Mouse (Mus musculus): ENCODE data around the gene Rrad.

Gene Rrad
- long read RNA-seq, experiment 1, partial matches to known transcripts = 1 of 2 reads
- long read RNA-seq, experiment 1, other reads (novel, unspliced or antisense) = 0 of 2 reads
- long read RNA-seq, experiment 2, partial matches to known transcripts = 0 of 6 reads
- long read RNA-seq, experiment 2, other reads (novel, unspliced or antisense) = 2 of 6 reads

DNA sequence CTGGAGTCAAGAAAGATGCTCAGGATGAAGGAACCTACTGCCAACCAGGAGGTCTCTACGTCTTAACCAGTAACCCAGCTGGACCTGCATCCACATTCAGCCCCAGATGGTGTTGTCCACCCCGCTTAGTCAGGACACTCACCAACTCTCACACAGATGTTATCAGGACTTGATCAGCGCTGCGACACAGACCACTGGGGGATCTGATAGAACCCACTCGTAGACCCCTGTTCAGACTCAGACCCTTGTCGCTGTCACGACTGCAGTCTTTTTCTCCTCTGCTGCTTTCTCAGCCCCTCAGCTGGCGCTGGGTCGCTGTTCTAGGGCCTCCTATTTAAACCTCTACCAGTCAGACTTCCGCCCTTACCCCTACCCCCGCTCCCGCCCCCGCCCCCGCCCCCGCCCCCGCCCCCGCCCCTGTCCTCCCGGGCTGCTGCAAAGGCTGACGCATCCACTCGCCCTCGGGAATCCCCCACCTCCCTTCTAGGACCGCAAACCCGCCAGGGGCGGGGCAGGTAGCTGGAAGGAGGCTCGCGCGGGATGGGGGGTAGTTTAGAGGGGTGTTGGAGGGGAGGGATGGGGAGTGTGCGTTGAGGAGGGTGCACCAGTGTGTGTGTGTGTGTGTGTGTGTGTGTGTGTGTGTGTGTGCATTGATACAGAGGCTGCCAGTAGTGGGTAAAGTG, at the start of gene Rrad:
Rrad (minus strand) TSS at position 347 of the 683 bp plus-strand sequence.
- intact Hi-C loops (cut with DNase I) = no loop called here

DNA sequence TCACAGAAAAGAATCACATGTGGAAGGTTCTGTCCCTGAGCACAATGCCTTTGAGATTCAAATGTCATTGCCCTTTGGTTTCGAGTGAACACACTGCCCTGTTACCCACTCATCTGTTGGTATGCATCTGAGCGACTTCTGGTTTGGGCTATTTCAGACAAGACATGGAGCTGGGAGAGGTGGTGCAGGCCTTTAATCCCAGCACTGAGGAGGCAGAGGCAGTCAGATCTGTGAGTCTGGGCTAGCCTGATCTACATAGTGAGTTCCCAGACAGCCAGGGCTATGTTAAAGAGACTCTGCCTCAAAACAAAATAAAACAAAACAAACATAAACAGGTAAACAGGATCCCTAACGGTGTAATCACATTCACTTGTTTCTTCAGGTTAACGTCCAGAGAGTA, 24.5 kb upstream of the Rrad start:
- intact Hi-C loops (cut with DNase I) = loop anchor here (2.0 kb wide), 1 partner anchor 53 kb away; no protein-coding TSS in a partner anchor

DNA sequence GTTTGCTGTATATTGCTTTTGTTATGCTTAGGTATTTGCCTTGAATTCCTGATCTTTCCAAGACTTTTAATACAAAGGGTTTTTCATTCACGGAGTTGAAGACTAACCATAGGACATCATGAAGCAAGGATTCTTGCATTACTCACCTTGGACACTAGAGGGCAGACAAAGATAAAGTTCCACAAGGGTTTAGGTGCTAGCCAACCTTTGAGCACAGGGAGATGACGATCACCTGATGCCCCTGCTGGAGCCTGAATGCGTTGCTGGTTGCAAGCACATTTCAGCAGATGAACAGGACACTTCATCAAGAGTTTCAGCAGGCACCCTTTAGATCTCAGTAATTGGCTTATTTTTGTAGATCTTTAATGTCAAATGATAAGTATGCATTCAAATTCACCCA, 23.9 kb upstream of the Rrad start:
- intact Hi-C loops (cut with DNase I) = loop anchor here (2.0 kb wide), 1 partner anchor 52 kb away; no protein-coding TSS in a partner anchor

DNA sequence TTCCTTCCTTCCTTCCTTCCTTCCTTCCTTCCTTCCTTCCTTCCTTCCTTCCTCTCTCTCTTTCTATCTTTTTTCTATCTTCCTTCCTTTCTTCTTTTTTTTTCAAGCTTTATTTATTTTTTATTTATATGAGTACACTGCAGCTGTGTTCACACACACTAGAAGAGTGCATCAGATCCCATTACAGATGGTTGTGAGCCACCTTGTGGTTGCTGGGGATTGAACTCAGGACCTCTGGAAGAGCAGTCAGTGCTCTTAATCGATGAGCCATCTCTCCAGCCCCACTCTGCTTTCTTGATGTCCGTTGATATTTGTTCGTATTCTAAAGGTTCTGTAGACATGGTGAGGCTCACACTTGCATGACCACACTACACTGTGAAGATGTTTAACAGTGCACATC, 13.1 kb upstream of the Rrad start:
- intact Hi-C loops (cut with DNase I) = loop anchor here (1.0 kb wide), 1 partner anchor 42 kb away; no protein-coding TSS in a partner anchor

DNA sequence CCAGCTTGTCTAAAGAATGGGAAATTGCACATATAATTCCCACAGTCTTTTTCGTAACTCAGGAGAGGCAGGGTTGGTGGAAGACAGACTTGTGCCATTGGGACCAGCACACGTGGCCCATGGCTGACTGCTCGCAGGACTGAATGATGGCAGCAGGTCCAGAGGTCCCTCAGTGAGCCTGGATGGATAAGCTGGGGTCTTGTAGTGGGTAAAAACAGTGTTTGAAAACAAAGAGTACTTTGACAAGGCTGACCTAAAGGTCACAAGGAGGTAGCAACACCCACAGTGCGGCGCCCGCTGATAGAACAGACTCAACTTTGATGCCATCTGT, 11.2 kb upstream of the Rrad start:
- intact Hi-C loops (cut with DNase I) = no loop called here

DNA sequence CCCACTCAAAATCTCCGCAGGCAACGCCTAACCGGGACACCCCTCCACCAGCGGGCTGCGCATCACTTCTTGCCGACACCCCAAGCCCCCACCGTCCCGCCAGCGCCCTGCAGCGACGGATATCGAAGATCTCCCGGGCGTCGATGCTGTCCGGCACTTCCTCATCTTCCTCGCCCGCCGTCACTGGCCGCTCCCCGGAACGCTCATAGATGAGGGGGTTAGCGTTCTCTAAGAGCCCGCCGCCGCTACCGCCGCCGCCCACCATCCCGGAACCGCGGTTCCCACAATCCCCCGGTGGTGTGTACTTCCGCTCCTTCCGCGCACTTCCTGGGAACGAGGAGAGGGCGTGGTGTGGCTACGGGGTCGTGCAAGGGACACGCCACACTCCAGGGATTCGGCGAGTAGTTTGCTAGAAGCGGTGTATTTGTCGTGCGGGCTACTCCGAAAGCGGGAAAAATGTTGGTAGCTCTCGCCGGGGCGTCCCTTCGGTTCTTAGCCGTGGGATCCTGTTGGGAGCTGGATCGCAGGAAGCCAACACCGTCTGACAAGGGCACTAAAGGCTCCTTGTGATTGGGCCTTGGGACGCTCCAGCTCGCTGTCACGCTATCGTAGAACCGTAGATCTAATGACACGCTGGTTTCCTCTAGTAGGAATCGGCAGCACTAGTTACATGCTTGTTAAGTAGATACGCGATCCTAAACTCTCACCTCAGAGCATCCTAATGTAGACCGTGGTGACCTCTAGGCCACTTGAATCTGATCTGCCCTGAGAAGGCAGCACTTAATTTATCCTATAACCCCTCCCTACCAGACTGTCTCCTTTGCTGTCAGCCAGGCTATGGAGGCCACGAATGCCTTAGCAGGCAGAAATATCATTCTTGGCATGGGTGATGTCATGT, 10.5 kb upstream of the Rrad start, which contains the start of gene Ciao2b:
Ciao2b (minus strand) TSS at position 540 of the 898 bp plus-strand sequence.
- intact Hi-C loops (cut with DNase I) = no loop called here

DNA sequence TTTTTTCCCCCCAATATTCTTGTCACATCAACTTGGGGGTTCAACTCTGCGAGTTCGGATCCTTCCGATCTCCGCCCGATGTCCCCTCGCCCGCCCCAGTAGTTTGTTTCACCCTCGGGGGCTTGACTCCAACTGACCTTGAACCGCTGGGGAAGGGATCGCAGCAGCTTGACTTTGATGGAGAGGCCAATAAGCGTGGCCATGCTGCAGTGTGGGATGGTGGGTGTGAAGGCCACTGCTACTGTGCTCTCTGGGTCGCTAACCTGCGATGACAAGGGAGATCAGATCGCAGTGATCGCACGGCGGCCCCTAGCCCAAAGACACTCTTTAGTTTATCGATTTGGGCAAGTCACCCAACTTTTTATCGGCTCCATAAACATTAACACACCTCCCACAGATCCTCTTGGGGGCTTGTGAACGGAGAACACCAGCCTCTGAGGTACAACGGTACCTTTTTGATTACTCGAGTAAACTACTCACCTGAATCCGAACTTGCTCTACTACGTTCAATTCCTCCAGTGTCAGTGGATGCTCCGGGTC, 9.8 kb upstream of the Rrad start:
- intact Hi-C loops (cut with DNase I) = no loop called here

DNA sequence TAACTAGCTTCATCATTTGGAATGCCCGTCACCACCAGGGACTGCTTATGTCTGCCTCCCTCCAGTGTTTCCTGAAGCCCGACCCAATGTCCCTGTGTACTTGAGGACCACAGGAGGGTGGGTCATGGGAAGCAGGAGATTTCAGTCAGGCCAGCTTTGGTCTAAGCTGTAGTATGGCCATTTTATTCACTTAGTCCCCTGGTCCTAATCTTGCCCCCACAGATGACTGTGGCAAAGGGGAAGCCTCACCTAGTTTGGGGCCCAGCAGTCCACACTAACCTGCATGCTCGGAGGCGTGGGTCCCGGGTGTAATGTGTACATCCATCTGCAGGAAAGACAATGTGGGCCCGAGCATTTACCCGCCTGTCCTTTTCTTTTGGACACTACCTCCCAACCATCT, 9.1 kb upstream of the Rrad start:
- intact Hi-C loops (cut with DNase I) = no loop called here

DNA sequence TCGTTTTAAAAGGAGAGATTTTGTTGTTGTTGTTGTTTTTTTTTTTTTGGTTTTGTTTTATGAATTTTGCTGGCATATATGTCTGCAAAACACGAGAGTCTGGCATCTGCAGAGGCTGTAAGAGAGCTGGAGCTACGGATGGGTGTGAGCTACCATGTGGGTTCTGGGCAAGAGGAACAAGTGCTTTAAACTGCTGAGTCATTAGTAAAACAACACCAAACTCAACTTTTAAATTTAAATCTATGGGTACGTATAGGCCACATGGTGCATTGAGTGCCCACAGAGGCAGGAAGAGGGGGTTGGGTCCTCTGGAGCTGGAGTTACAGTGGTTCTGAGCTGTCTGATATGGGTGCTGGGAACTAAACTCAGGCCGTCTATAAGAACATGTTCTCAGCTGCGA, 6.9 kb upstream of the Rrad start:
- intact Hi-C loops (cut with DNase I) = no loop called here

DNA sequence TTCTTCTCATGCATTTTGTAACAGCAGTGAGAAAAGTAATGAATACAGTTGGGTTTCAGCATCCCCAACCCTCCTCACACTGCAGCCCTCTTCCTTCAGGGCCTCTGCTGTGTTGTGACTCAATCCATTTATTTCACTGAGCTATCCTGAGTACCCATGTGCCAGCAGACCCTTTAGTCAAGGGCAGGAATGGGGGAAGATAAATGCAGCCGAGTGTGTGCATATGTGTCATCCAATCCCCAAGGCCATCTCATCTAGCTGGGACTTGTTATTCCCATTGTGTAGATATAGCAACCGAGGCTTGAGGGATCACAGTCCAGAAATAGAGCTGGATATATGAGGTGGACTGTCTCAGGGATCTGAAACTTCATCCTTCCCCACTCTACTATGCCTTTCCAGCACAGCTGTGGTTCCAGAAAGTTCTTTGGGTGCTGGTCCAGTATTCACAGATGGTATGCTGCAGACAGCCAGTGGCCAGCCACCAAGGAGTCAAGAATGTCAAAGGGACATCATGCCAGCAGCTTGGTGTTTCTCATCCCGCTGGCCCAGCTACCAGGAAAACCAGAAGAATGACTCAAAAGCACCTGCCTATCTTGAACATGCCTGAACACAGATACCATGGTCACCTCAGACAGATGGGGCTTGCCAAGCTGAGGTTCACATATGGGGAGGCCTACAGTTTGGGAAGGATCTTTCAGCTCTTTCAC, 4.0 kb upstream of the Rrad start:
- intact Hi-C loops (cut with DNase I) = no loop called here

DNA sequence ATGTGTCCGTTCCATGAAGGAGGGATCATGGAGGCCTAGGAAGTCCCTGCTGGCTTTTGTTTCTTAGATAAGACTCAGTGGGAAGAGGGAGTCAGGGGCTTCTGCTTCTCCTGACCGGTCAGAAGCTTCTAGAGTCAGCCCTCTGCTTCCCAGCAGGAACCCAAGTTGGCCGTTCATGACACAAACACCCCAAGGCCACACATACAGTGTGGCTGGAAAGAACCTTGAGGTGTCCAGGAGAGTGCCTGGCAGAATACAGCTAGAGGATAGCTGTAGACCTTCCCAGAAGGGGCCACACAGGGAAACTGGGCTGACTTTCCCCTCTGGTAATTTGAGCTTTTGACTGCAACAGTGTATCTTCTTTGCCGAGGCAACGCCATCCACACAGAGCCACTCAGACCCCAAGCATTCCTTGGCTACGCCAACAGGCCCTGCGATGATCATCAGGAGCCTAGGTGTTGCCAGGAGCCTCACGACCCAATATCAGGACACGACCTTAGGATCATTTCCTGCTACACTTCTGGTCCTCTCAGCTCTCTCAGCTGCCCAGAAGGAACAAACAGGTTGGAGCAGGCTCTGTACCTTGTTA, 2.1 kb upstream of the Rrad start:
- intact Hi-C loops (cut with DNase I) = no loop called here

DNA sequence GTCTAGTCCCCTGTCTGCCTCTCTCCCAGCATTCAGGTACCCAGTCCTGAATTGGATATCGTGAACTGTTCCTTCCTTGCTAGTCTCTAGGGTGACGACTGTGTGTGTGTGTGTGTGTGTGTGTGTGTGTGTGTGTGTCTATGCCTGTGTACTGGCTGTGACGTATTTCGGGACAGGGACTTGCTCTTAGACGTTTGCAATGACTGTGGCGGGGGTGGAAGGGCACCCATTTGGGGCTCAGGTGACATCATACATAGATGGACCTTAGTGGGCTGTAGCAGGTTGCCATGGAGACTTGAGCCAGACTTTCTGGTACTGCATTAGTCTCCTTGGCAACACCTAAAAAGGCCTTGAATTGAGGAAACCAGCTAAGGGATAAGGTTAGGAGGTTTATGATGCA, 1.4 kb upstream of the Rrad start:
- intact Hi-C loops (cut with DNase I) = no loop called here

DNA sequence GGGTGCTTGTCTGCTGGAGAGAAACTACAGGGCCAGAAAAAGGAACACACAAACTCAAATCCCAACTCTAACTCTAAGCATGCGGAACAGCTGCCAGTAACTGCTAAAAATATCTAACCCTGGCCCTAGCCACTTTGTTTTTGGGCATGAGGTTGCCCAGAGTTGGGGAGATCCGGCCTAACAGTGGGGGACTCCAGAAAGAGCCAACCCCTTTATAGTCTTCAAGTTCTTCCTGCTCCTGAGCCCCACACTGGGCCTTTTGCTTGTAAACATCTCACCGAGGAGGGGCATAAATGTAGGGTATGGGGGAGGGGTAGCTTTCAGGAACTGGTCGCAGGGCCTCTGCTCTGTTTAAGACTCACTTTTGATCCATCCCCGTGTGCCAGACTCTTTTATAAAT, 848 bp upstream of the Rrad start:
- intact Hi-C loops (cut with DNase I) = no loop called here

DNA sequence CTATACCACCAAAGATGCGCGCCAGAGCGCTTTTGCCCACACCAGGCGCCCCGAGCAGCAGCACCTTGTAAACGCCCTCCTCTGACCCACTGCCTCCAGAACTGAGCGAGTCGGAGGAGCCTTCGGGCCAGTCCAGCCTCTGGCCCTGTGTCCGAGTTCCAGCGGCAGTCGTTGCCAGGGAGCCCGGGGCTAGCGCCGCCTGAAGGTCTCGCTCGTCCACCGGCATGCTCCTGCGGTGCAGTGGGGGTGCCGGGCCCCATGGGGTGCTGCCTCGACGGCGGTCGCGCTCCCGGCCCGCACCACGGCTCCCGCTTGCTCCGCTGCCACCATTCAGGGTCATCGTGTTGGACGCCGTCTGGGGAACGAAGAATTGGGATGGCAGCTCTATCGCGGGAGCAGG, 553 bp downstream of the Rrad start:
- intact Hi-C loops (cut with DNase I) = no loop called here

DNA sequence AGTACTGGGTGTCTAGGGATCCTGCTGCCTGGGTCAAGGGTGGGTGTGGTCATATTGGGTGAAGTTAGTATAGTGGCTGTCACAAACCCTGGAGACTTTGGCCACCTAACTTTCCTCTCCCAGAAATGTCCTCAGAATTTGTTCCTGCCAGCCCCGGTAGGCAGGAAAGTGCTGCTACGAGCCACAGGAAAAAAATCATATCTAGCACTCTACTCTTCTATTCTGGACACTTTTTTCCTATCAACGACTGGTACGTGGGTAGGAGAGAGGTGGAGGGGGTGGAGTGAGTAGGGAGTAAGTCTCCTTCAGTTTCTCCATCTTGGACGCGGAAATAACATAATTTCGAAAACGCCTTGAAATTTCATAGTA, 1.0 kb downstream of the Rrad start:
- intact Hi-C loops (cut with DNase I) = no loop called here

DNA sequence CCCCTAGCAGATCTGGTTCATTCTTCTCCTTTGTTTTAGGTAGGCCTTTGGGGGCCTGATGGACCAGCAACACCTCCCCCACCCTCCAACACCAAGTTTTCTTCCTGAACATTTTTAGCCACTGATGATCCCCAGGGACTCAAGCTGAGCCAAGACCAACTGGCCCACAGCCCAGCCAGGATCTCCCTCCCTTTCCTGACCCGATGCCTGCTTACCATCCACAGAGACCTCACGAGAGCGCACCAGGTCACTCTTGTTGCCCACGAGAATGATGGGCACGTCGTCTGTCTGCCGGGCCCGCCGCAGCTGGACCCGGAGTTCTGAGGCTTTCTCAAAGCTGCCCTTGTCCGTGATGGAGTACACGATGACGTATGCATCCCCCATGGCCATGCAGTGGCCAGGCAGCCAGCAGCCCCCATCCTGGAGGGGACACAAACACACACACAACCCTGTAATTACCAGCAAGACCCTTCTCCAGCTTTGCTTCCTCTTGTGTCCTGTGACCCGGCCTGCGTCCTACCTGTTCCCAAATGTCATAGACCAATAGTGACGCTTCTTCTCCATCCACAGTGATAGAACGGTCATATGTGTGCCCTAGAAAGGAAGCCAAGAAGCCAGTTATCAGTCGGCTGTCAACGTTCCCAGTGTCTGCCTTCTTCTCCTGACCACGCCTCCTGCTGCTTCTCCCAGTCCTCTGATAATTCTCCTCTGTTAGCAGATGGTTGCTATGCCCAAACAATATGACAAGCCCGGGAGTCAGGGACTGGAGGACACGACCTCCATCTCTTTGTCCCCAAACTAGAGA, 1.6 kb downstream of the Rrad start:
- intact Hi-C loops (cut with DNase I) = no loop called here

DNA sequence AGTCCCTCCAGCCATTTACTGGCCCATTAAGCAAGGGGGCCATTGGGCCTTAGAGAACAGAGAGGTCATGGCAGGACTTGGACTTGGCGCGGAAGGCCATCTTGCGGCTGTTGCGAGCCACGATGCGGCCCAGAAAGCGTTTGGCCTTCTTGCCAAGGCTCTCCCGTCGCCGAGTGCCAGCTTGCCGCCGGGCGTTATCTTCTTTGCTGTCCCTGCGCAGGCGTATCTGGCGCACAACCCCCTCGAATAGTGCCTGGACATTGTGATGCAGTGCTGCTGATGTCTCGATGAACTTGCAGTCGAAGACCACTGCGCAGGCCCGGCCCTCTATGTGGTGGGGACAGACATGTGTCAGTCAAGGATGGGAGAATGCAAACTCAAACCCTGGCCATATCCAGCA, 2.7 kb downstream of the Rrad start:
- intact Hi-C loops (cut with DNase I) = no loop called here

DNA sequence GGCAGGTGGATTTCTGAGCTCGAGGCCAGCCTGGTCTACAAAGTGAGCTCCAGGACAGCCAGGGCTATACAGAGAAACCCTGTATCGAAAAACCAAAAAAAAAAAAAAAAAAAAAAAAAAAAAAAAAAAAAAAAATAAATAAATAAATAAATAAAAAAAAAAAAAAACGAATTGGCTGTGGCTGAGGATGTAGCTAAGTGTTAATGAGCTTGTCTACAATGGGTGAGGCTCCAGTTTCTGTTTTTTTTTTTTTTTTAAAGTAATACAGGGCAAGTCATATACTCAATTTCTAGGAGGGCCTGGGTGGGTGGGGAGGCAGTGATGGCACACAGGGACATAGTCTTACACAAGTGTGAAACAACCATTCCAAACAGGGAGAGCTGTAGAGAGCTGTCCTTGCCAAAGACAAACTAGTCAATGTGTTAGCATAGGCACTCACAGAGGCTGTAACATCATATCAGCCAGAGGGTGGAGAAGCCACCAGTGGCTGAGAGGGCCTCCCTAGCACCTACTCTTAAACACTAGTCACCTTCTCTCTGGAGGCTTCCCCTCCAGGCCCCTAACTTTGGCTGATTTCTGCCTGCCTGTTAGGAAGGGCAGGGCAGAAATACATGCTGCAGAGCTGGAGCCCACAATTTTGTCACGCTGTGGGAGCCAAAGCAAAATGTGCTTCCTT, 3.9 kb downstream of the Rrad start:
- intact Hi-C loops (cut with DNase I) = no loop called here

DNA sequence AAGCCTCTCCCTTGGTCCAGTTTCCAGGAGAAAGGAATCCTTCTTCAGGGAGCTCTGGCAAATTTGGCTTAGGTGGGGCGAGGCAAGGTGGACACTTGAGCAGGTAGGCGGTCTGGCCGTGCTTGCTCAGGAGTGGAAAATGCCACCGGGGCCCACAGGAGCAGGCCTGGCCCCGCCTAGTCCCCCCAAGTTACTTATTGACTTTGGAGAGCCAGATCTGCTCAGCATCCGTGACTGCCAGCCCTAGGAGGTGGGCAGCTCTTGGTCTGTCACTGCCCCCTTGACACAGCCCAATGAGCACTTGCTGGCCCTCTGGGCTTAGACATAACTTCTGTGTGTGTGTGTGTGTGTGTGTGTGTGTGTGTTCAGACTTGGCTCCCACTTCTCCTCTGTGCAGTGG, 7.0 kb downstream of the Rrad start, which contains the start of gene Cdh16:
Cdh16 (minus strand) TSS at position 236 of the 400 bp plus-strand sequence.
- intact Hi-C loops (cut with DNase I) = no loop called here

DNA sequence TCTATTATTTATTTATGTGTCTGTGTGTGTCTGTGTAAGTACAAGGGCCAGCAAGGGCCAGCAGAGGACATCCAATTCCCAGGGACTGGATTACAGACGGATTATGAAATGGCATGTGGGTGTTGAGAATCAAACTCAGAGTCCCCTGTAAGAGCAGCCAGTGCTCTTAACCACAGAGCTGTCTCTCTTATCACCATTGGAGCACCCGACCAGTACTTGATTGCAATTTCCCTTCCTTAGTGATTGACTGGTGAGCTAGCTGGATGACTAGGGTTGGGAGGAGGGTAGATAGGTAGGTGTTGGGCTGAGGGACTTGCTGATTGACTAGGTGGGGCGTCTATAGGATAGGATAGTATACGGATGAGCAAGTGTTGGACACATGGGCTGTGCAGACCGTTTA, 10.4 kb downstream of the Rrad start:
- intact Hi-C loops (cut with DNase I) = no loop called here

Measured in adrenal gland (tissue).